Mouse (Mus musculus) WW6 (cell line): ENCODE measurements around the gene Rasgrp3.

Experiments used
- DNase-seq: peaks from one replicate; pipeline ENCODE4 v3.0.0-alpha.2; 2013; ENCODE audit warnings: low read depth, low spot score

Rasgrp3 gene

GRCm38 (mm10) chr17:75498241-75498651, 62.5 kb downstream of the Rasgrp3 start:
- DNase-seq, result no peak

DNA sequence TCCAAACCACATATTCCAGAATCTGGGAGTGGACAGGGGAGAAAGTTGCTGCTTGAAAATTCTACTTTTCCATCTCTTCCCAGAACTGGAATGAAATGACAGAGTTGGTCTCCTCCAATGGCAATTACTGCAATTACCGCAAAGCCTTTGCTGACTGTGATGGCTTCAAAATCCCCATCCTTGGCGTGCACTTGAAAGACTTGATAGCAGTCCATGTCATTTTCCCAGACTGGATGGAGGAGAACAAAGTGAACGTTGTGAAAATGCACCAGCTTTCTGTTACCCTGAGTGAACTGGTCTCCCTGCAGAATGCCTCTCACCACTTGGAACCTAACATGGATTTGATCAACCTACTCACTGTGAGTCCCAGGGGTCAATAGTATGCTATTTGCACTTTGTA, 67.3 kb downstream of the Rasgrp3 start:
- no peak for DNase-seq

GRCm38 (mm10) chr17:75505053-75505452, 69.4 kb downstream of the Rasgrp3 start:
- DNase-seq, result no peak

DNA sequence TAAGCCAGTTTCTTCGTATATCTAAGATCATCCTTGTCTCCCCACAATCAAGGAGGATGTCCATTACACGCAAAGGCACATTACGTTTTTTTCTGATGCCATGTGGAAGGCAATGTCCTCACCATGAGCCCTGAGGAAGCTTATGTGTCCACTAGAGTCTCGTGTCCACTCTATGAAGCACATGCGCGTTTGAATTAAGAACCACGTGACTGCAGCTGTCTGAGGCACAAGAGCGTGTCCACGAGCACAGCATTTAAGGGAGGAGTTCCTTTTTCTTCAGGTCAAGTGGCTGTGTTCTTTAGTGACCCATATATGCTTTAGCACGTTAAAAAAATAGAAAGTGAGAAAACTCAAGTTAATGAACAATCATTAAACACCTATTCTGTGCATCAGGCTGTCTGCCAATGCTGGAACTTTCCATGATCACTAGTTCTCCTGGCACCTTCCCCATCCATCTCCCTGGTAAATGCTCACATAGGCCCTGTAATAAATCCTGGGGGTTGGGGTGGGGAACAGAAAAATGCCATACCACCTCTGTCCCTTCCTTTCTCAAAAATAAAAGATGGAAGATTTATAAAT, 70.5 kb downstream of the Rasgrp3 start:
- DNase-seq, result no peak

- DNase-seq, result no peak
These were observed 71.3 kb downstream of the Rasgrp3 start for GRCm38 (mm10) chr17:75506708-75507641.

DNA sequence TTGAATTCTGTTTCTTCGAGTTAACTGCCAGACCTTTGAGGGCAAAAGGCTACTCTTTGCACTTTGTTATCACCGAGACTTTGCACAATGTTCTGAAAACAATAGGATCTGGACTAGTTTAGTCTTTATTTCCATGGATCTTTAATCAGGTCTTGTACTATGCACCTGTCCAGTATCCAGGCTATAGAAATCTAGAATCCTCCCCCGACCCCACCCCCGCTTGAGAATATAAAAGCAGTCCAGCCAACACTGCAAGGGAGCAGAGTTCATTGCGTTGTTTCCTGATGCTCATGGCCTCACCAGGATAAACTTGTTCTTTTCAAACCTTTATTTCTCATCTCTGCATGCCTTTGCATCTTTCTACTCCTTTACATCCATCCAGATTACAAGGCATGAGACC, 73.6 kb downstream of the Rasgrp3 start:
- no peak for DNase-seq

DNA sequence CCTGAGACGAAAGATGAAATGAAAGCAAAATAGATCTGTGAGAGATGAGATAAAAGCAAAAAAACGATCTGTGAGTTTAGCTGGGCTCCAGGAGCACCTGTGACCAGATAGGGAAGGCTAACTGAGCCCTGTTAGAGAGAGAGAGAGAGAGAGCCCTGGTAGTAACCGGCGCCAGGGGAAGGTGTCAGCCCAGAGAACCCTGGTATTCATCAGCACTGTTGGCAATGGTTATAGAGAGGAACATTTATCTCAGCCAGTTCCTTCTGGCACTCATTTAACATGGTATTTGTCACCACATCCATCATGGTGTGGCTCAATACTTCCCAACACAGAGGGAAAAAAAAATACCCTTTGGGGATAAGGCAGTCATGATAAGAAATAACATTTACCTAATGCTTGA, 80.9 kb downstream of the Rasgrp3 start:
- no peak for DNase-seq

DNA sequence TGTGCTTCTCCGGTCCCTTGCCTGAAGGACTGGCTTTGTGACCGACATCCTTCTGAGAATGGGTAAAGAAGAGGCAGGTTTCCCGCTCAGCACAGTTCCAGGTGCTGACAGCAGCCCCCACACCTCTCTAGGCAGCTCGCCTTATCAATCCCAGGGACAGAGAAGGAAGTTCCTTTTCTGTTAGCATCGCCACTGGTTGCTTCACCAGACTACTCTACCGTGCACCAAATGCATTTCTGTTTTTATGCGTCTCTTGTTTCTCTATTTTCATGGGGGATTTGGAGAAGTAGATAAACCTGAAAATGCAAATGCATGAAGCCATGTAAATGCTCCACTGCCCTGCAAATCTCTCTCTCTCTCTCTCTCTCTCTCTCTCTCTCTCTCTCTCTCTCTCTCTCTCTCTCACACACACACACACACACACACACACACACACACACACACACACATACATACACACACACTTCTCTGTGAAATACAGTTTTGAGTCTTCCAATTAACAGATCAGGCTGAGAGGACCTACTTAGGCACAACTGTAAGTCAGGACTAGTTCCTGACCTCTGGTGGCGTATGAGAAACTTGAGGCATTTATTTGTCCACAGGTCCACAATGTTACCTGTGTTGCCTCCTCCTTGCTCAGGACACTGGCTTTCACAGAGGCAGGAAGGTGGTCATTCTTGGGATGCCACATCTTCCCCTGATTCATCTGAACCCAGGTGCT, 82.6 kb downstream of the Rasgrp3 start:
- DNase-seq, result no peak

- no peak for DNase-seq
These were observed 83.7 kb downstream of the Rasgrp3 start for GRCm38 (mm10) chr17:75519239-75519900.

GRCm38 (mm10) chr17:75521236-75521842, 85.6 kb downstream of the Rasgrp3 start:
- DNase-seq, result no peak

DNA sequence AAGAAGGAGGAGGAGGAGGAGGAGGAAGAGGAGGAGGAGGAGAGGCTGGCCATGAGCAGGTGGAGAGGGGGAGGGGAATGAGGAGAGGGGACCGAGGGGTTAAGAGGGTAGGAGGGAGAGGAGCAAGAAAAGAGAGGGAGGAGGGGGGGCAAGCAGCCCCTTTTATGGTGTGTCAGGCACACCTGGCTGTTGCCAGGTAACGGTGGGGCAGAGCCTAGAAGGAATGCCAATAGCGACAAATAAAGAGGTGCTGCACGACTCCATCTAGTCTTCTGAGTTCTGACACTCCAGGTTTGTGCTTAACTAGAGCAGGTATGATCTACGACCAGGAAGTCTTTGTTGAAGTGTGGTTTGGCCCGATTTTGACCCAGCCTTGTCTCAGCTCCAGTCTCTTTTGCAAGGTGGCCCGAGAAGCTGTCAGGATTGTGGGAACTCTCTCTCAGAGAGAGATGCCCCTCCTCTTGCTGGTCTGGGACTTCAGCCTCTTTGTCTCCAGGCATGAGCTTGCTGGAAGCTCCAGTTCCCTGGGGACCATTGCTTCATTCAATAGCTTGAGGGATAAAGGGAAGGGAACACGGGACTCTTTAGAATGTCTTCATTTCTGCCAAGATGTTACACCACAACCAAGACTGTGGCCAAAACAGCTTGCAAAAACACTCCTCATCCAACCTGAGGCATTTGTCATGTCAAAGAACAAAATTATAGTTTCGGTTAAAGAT, 86.8 kb downstream of the Rasgrp3 start:
- DNase-seq, result no peak

DNA sequence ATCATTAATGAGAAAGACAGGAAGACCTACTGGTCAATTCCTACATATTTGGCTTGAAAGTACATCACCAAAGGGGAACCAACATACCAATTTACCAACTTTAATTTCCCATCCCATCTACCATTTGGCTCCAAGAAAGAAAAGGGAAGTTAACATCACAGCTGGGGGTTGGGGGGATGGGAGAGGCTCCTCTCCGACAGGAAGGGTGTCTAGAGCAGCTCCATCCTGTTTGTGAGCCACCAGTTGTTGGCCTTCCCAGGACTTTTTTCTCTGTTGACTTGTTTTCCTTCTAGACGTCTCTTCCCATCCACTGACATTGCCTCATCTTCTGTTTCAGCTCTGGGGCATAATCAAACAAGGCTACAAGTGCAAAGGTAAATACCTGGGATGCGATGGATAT, 88.1 kb downstream of the Rasgrp3 start:
- no peak for DNase-seq

GRCm38 (mm10) chr17:75526411-75526810, 90.7 kb downstream of the Rasgrp3 start:
- no peak for DNase-seq

GRCm38 (mm10) chr17:75529222-75529935, 93.7 kb downstream of the Rasgrp3 start:
- DNase-seq, result no peak

DNA sequence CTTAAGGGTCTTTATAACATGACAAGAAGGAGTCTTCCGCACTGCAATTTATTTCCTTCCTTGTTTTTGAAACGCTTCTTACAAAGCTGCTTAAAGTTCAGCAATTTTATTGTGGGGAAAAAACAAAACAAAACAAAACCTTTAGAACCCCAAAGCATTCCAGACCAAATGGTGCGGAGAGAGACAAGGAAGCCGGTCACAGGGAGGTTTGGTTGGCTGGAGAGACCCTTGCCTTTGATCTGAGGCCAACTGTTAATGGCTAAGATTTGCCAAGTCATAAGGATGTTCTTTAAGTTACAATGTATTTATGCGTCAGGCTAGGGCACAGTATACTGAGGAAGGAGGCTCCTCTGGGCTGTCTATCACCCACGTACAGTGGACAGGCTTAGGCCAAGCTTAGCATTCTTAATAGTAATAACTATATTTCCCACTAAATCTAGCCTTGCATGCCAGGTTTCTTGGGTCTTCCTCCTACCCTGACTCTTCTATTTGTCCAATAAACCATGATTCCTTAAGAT, 96.8 kb downstream of the Rasgrp3 start:
- DNase-seq, result no peak

GRCm38 (mm10) chr17:75534314-75535020, 98.8 kb downstream of the Rasgrp3 start:
- no peak for DNase-seq

GRCm38 (mm10) chr17:75535612-75536011, 99.9 kb downstream of the Rasgrp3 start:
- no peak for DNase-seq

DNA sequence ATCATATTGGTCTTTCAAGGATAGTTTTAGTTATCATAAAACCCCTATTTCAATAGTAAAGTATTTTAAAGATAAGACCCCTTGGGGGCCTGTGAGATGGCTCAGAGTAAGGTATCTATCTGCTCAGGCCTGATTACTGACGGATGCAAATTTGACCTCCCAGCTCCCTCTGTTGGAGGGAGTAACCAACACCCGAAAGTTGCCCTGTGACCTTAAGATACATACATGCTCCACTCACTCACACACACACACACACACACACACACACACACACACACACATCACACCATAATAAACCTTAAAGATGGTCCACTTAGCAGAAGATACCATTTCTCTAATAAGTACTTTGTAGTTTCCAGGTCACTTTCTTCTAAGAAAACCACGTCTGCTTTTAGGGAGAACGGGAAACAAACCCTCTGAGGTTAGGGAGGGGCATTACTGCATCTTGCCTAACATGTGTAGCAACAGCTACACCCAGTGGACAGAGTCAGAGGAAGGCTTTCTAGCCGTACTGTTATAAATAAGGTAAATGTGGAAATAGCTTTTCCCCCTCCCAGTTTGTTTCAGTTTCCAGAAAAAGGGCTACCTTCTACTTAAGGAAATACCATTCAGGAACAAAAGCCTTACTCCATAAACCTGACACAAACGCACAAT, 100.8 kb downstream of the Rasgrp3 start:
- DNase-seq, result no peak

GRCm38 (mm10) chr17:75537050-75537445, 101.4 kb downstream of the Rasgrp3 start:
- DNase-seq, result no peak
